In genomic region chr3:54568096-54568495, GRCm38 (mm10) we compare ENCODE assay signal across 18 mouse cellular contexts.
A peak's percentile ranks its signal among the peaks of the same experiment; 100 is the strongest.
DNase-seq lines count a peak whose midpoint lies in the region; ATAC-seq lines count a peak whose summit lies in the region.
"Had no signal": no experiment of that assay in that cellular context is flagged by ENCODE, and none has a peak within 500 bp of the region (broad histone marks: within the 10 kb centered on the region; RNA-seq: fewer than 3 reads in every experiment).

No protein-coding gene starts in this region.

- no peak overlapping the region for H3K4me2 ChIP-seq in heart, embryonic 11.5 days
- H3K4me2 ChIP-seq in heart, embryonic 15.5 days = no peak overlapping the region
- H3K4me2 ChIP-seq: embryonic facial prominence, embryonic 15.5 days; forebrain, embryonic 15.5 days; hindbrain, embryonic 15.5 days had no signal

- ATAC-seq in heart, embryonic 11.5 days (replicated peaks; ENCODE audit: insufficient number of reproducible peaks, low FRiP score, low TSS enrichment) = no peak
- no peak for ATAC-seq in heart, embryonic 15.5 days (replicated peaks; ENCODE audit: insufficient number of reproducible peaks, insufficient read depth, low FRiP score, low read depth)
- ATAC-seq: forebrain, embryonic 15.5 days; intestine, postnatal 0 days had no signal

- H3K9me3 ChIP-seq in heart, embryonic 11.5 days (replicated peaks; ENCODE audit: control insufficient read depth, low read length) = no peaks in the 10 kb centered on the region
- H3K9me3 ChIP-seq in heart, embryonic 15.5 days (replicated peaks) = 0 out of 2 replicates have a peak, but pooled peaks cover 3% of the 10 kb centered on the region
- H3K9me3 ChIP-seq: embryonic facial prominence, embryonic 15.5 days; forebrain, embryonic 15.5 days; hindbrain, embryonic 15.5 days had no signal

- DNase-seq in heart, adult 11 months = peak; percentile 87
- peak; percentile 10 for DNase-seq in heart, adult 8-10 months (ENCODE audit: low spot score)
- peak; percentile 12 for DNase-seq in heart, postnatal 25 days (ENCODE audit: low spot score)
- DNase-seq in natural killer cell, adult 2 months (ENCODE audit: low spot score in 2 of 2) = no peak
- no peak for DNase-seq in cerebellum, postnatal 36 days
- no peak for DNase-seq in ovary, postnatal 10 days (ENCODE audit: low spot score)
- DNase-seq: adrenal gland, postnatal 14 days; cerebellum, adult 18-20 months; cerebellum, adult 9-11 months; kidney, adult 8-10 months had no signal

- H3K4me3 ChIP-seq in heart, embryonic 11.5 days (ENCODE audit: low read depth, low read length) = no peak overlapping the region
- H3K4me3 ChIP-seq in heart, embryonic 15.5 days = no peak overlapping the region
- H3K4me3 ChIP-seq: embryonic facial prominence, embryonic 15.5 days; erythroblast, embryonic 14.5 days; forebrain, embryonic 10.5 days; forebrain, embryonic 15.5 days; hindbrain, embryonic 15.5 days had no signal

- no peak overlapping the region for H3K9ac ChIP-seq in heart, embryonic 11.5 days (ENCODE audit: low read depth, low read length)
- H3K9ac ChIP-seq in heart, embryonic 15.5 days = no peak overlapping the region
- H3K9ac ChIP-seq: embryonic facial prominence, embryonic 15.5 days; forebrain, embryonic 15.5 days; hindbrain, embryonic 15.5 days had no signal

- intact Hi-C loops in heart, postnatal 25 days (cut with DNase I) = no loop called here

- no peaks in the 10 kb centered on the region for H3K36me3 ChIP-seq in heart, embryonic 11.5 days (ENCODE audit: control insufficient read depth, insufficient read depth, low read length)
- no peaks in the 10 kb centered on the region for H3K36me3 ChIP-seq in heart, embryonic 15.5 days
- H3K36me3 ChIP-seq: embryonic facial prominence, embryonic 15.5 days; forebrain, embryonic 10.5 days; forebrain, embryonic 15.5 days; hindbrain, embryonic 15.5 days had no signal

- H3K27ac ChIP-seq in heart, embryonic 11.5 days (ENCODE audit: low read depth, low read length) = no peak overlapping the region
- H3K27ac ChIP-seq in heart, embryonic 15.5 days = peak overlapping the region; percentile 39; the same call in 1 of the 2 replicates
- H3K27ac ChIP-seq: embryonic facial prominence, embryonic 15.5 days; forebrain, embryonic 10.5 days; forebrain, embryonic 15.5 days; hindbrain, embryonic 15.5 days had no signal

- WGBS in heart, embryonic 11.5 days (ENCODE audit: insufficient replicate concordance) = 81% methylated on average over 5 of the region's 5 CpGs
- WGBS in heart, embryonic 15.5 days = 66% methylated on average over 5 of the region's 5 CpGs

- H3K27me3 ChIP-seq in heart, embryonic 11.5 days (ENCODE audit: control insufficient read depth, insufficient read depth, low read length) = no peaks in the 10 kb centered on the region
- no peaks in the 10 kb centered on the region for H3K27me3 ChIP-seq in heart, embryonic 15.5 days
- H3K27me3 ChIP-seq: embryonic facial prominence, embryonic 15.5 days; forebrain, embryonic 15.5 days; hindbrain, embryonic 15.5 days had no signal

- no peaks in the 10 kb centered on the region for H3K4me1 ChIP-seq in heart, embryonic 11.5 days (ENCODE audit: control insufficient read depth, insufficient read depth, low read length)
- H3K4me1 ChIP-seq in heart, embryonic 15.5 days (replicated peaks) = no peaks in the 10 kb centered on the region
- H3K4me1 ChIP-seq: embryonic facial prominence, embryonic 15.5 days; forebrain, embryonic 10.5 days; forebrain, embryonic 15.5 days; hindbrain, embryonic 15.5 days had no signal

Comparison
In these comparisons a context has a peak if more than half of its experiments do, and no peak if none do; other contexts are left out.
1. DNase-seq: peak in heart, adult 11 months (single experiment), heart, adult 8-10 months (single experiment) and heart, postnatal 25 days (single experiment); none in natural killer cell, adult 2 months (0 of 2), cerebellum, postnatal 36 days (0 of 2) and ovary, postnatal 10 days (single experiment).